Mouse (Mus musculus): ENCODE results near the gene Smco4. TPM values are rescaled to one million over a fixed set of nuclear protein-coding genes. Genes with fewer than 3 reads are reported as not detected.
A peak's percentile ranks its signal among the peaks of the same experiment; 100 is the strongest.
"Not testable (repeated sequence)": the region's sequence is repeated elsewhere in the genome, so short reads cannot be mapped to it uniquely, and the experiment has no call there.

Gene Smco4
- 10 to 100 TPM; 22.4 to 23.1 TPM for total RNA-seq (2021)

GRCm38 (mm10) chr9:15493235-15493924 is at the start of gene Smco4:
Smco4 (plus strand) TSS chr9:15493432.
- intact Hi-C loops (cut with DNase I), result loop anchor here (1.0 to 5.0 kb wide), 5 partner anchors 61 to 389 kb away; no protein-coding TSS in a partner anchor
- DNase-seq (ENCODE audit: low spot score), result peak; percentile 56

- intact Hi-C loops (cut with DNase I), result no loop called here
- DNase-seq (ENCODE audit: low spot score), result no peak
Measured at GRCm38 (mm10) chr9:15447397-15447796, 45.8 kb upstream of the Smco4 start.

- intact Hi-C loops (cut with DNase I), result no loop called here
- no peak for DNase-seq (ENCODE audit: low spot score)
Measured at GRCm38 (mm10) chr9:15450921-15451320, 42.3 kb upstream of the Smco4 start.

- intact Hi-C loops (cut with DNase I), result no loop called here
- no peak for DNase-seq (ENCODE audit: low spot score)
Measured at GRCm38 (mm10) chr9:15472256-15472655, 21.0 kb upstream of the Smco4 start.

- no peak for DNase-seq (ENCODE audit: low spot score)
- intact Hi-C loops (cut with DNase I), result no loop called here
Measured at GRCm38 (mm10) chr9:15473206-15473605, 20.0 kb upstream of the Smco4 start.

GRCm38 (mm10) chr9:15477556-15477955 is 15.7 kb upstream of the Smco4 start:
- intact Hi-C loops (cut with DNase I), result no loop called here
- no peak for DNase-seq (ENCODE audit: low spot score)

- intact Hi-C loops (cut with DNase I), result no loop called here
- no peak for DNase-seq (ENCODE audit: low spot score)
Measured at GRCm38 (mm10) chr9:15487682-15488424, 5.4 kb upstream of the Smco4 start.

- no peak for DNase-seq (ENCODE audit: low spot score)
- intact Hi-C loops (cut with DNase I), result no loop called here
Measured at GRCm38 (mm10) chr9:15489293-15489692, 3.9 kb upstream of the Smco4 start.

GRCm38 (mm10) chr9:15490331-15491100 is 2.7 kb upstream of the Smco4 start:
- no peak for DNase-seq (ENCODE audit: low spot score)
- intact Hi-C loops (cut with DNase I), result loop anchor here (5.0 kb wide), 4 partner anchors 58 to 392 kb away; no protein-coding TSS in a partner anchor

GRCm38 (mm10) chr9:15491686-15492085 is 1.5 kb upstream of the Smco4 start:
- intact Hi-C loops (cut with DNase I), result loop anchor here (5.0 kb wide), 4 partner anchors 59 to 391 kb away; no protein-coding TSS in a partner anchor
- no peak for DNase-seq (ENCODE audit: low spot score)

- intact Hi-C loops (cut with DNase I), result loop anchor here (5.0 kb wide), 4 partner anchors 60 to 390 kb away; no protein-coding TSS in a partner anchor
- DNase-seq (ENCODE audit: low spot score), result no peak
Measured at GRCm38 (mm10) chr9:15492401-15492800, 831 bp upstream of the Smco4 start.

GRCm38 (mm10) chr9:15493925-15494558 is 810 bp downstream of the Smco4 start:
- intact Hi-C loops (cut with DNase I), result loop anchor here (1.0 to 5.0 kb wide), 6 partner anchors 33 to 388 kb away; no protein-coding TSS in a partner anchor
- DNase-seq (ENCODE audit: low spot score), result peak; percentile 43

- not testable (repeated sequence) for DNase-seq (ENCODE audit: low spot score)
- intact Hi-C loops (cut with DNase I), result loop anchor here (2.0 kb wide), 1 partner anchor 32 kb away; no protein-coding TSS in a partner anchor
Measured at GRCm38 (mm10) chr9:15495281-15495680, 2.0 kb downstream of the Smco4 start.

- intact Hi-C loops (cut with DNase I), result loop anchor here (2.0 kb wide), 1 partner anchor 31 kb away; no protein-coding TSS in a partner anchor
- DNase-seq (ENCODE audit: low spot score), result no peak
Measured at GRCm38 (mm10) chr9:15495921-15496577, 2.8 kb downstream of the Smco4 start.

- DNase-seq (ENCODE audit: low spot score), result no peak
- intact Hi-C loops (cut with DNase I), result no loop called here
Measured at GRCm38 (mm10) chr9:15500025-15500424, 6.8 kb downstream of the Smco4 start.

- DNase-seq (ENCODE audit: low spot score), result no peak
- intact Hi-C loops (cut with DNase I), result no loop called here
Measured at GRCm38 (mm10) chr9:15501319-15502256, 8.4 kb downstream of the Smco4 start.

- intact Hi-C loops (cut with DNase I), result no loop called here
Measured at GRCm38 (mm10) chr9:15502476-15502875, 9.2 kb downstream of the Smco4 start.

GRCm38 (mm10) chr9:15503307-15503706 is 10.1 kb downstream of the Smco4 start:
- DNase-seq (ENCODE audit: low spot score), result no peak
- intact Hi-C loops (cut with DNase I), result no loop called here

More at GRCm38 (mm10) chr9:15502476-15502875, 9.2 kb downstream of the Smco4 start:
- DNase-seq (ENCODE audit: low spot score), result no peak
